Mouse (Mus musculus) retina, adult 2 months (tissue): Measurements from ENCODE around the gene Unc5c.

Experiments used
- DNase-seq: peaks from one replicate; pipeline ENCODE4 v3.0.0-alpha.2; 2012; ENCODE audit warnings: low read depth, low spot score

The Unc5c gene

GRCm38 (mm10) chr3:141465104-141465705 is at the start of gene Unc5c:
Gene Unc5c (plus strand): TSS chr3:141465216.
- no peak for DNase-seq

DNA sequence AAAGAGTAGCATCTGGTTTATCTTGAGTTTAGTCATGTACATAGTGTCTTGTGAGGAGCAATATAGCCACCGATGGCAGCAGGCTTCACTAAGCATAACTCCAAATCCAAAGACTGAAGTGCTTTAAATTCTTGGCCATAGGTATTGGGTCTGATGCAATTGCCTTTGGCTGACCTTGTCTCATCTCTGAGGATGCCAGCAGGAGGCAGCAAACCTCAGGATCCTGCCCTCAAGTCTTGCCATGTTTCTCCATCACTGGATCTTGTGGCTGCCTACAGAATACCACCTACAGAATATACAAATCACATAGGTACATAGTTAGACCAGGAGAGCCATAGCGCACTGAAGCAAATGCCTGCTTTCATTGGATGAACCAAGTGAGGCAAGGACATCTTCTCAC is 7.5 kb upstream of the Unc5c start:
- DNase-seq = no peak

- no peak for DNase-seq
These were observed 2.5 kb upstream of the Unc5c start for GRCm38 (mm10) chr3:141462482-141462881.

GRCm38 (mm10) chr3:141464691-141465103 is 319 bp upstream of the Unc5c start:
- no peak for DNase-seq

GRCm38 (mm10) chr3:141466061-141466460 is 1.0 kb downstream of the Unc5c start:
- no peak for DNase-seq

GRCm38 (mm10) chr3:141466727-141467335 is 1.8 kb downstream of the Unc5c start:
- no peak for DNase-seq

DNA sequence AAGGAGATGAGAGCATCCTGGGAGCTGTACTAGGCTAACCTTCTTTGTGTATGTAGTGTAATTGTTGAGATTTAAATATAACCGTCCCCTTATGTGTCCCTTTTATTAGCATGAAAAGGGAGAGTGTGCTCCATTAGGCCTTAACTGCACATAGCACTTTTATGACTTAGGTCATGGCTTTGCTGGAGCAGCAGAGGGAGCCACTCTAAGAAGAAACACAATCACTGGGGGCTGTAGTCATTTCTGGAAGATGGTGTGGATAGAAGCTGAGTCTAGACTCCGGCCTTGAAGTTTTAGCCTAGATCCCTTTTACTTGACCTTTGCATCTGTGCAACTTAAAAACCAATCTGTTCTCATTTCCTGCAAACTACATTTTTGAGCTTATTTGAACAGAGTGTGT is 4.3 kb downstream of the Unc5c start:
- no peak for DNase-seq

- DNase-seq = no peak
These were observed 8.2 kb downstream of the Unc5c start for GRCm38 (mm10) chr3:141473205-141473604.

DNA sequence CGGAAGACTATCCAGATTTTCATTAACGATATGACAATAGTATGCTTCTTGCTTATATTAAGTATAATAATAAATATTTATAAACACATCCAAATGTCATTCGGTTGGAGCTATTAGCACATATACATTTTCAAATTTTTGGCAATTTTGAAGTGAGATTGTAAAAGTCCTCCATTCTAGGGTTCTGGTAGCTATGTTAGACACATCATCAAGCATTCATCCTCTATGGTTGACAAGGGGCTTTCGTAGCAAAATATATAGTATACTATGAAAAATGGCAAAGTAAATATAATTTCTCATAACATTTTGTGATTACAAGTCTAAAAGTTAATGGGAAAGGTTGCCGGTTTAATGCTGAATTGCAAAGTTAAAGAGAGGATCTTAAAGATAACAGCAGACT is 10.4 kb downstream of the Unc5c start:
- DNase-seq = no peak

DNA sequence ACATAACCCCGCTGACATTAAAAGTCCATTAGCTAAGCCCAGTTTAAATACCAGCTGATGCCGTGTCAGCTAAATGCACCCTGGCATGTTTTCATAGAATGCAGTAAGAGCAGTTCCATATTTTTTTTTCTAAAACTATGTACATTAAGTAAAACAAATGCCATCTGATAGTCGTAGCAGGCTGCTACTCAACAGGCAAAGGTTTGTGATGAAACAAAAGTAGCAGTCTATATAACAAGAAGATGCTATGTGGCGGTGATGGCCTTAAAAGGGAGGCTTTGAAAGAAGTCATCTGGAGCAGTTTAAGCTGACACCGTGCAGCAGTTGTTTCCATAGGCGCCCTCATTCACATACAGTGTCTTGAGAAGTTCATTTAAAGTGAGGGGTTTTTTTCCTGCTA is 10.9 kb downstream of the Unc5c start:
- DNase-seq = no peak

DNA sequence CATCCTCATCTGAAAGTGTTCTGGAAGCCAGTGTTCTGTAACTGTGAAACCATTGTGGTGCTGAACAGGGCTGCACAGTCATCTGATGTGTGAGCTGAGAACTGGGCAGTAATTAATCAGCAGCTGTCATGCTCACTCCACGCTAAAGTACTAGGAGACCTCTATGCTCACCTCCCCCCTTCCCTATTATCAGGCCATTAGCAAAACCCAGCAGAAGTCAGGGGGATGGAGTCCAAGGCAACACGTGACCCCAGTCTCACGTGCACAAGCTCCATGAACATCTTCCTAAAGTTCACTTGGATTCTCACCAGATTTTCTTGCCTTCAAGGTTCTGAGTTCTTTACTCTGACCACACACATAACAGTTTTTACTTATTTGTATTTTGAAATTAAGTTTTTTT is 11.7 kb downstream of the Unc5c start:
- no peak for DNase-seq

DNA sequence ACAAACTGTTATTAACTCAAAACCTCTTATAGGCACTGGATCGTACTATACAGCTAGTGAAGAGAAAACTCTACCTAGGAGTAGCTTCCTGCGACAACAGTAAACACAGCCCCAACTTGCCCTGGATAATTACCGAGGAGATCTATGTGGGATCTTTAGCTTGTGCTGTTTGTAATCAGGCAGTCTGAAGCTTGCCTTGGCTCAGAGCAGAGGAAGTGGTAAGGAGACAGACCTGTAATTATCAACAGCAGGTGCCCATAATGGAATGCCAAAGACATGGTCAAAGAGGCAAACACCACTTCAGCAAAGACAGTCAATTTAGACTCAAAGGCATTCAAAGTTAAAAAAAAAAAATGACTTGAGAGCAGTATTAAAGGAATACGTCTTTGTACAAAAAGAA is 17.4 kb downstream of the Unc5c start:
- DNase-seq = no peak

DNA sequence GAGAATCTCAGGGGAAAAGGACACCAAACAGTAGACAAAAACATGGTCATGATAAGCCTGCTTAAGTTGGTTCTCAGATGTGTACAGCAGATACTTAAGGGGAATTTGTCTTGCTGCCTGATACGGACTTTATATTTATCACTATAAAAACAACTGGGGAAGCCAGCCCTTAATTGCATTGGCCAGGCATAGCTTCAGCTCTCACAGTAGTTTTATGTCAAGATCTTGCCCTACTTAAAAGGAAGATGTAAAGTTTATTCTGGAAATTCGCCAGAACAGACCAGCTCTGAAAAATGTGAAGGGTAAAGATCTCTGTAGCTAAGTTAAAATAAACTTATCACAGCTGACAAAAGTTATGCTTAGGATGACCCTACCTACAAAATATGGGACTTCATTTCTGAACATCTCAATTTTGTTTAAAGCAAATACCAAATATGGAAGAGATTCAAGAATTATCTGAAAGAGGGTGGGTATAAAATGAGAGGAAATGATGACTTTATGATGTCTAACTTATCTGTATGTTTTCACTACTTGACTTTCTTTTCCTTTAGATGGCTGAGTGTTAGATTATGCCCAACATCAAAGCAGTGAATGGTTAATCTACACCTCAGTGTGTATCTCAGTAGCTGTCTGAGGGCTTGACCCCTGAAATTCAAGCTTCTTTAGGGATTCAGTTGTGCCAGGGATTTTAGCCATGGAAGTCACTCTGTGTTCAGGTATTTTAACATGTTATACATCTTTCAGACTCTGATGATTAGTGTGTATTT is 18.8 kb downstream of the Unc5c start:
- DNase-seq = no peak

DNA sequence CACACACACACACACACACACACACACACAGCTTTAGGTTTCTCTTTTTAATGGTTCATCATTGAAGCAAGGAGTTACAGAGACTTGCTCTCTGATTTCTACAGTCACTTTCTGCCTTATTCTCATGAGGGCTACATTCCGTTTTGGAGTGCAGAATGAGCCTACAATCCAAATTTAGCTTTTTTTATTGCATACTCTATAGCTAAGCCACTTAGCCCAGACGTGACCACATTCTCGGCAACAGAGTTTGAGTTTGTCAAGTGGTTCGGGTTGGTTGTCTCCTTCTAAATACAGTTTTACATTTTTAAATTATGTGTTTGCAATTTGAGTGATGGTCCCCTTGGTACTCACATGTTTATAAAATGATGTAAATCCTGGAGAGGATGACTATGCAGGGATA is 20.2 kb downstream of the Unc5c start:
- no peak for DNase-seq

DNA sequence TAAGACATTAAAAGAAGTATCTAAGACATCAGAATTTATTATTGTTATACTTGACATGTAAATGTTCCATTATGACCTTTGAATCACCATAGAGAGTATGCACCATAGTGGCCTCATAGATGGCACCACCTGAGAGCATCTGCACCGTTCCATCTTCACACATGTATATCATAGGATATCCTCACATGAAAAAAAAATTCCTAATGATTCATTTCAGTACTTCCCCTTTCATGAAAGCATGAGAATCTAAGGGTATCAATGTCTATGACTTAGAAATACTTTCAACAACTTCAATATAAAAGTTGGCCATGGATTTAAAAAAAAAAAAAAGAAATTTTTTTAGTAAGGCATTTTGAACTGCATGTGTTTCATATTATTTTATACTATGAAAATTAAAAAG is 25.6 kb downstream of the Unc5c start:
- no peak for DNase-seq

- DNase-seq = no peak
These were observed 26.4 kb downstream of the Unc5c start for GRCm38 (mm10) chr3:141491272-141491950.

- no peak for DNase-seq
These were observed 26.9 kb downstream of the Unc5c start for GRCm38 (mm10) chr3:141491951-141492310.

- no peak for DNase-seq
These were observed 28.0 kb downstream of the Unc5c start for GRCm38 (mm10) chr3:141493000-141493399.

- no peak for DNase-seq
These were observed 33.5 kb downstream of the Unc5c start for GRCm38 (mm10) chr3:141498348-141499056.

DNA sequence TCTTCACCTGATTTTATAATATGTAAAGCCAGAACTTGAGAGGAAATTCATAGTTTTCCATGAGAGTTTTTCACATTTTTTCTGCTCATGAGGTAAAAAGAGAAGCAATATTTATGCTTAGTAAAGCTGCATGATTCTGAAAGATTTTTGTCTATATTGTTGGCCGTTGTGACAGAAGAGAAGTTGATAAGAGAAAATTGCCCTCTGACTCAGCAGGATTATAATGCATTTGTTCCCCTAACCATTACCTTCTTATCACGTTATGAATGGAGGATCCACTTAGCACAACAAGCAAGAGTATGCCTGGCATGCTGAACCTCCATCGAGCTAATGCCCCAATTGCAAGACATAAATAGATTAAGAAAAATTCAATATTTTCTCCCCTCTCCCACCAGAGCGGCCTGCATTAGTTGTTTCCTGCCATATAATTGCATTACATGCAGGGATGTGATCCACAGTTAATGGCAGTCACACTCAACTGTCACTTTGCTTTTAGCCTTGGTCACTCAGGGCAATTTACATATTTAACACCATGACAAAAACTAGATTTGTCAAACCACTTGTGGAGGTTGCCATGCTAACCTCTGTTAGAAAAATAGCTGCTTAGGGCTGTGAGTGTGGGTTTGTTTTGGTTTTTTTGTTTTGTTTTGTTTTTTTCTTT is 37.0 kb downstream of the Unc5c start:
- DNase-seq = no peak

GRCm38 (mm10) chr3:141503331-141503730 is 38.3 kb downstream of the Unc5c start:
- no peak for DNase-seq
